Mouse (Mus musculus) left cerebral cortex, postnatal 14 days (tissue): ENCODE data around the gene Slc4a2. TPM values are rescaled to one million over a fixed set of nuclear protein-coding genes. Genes with fewer than 3 reads are reported as not detected.
A peak's percentile ranks its signal among the peaks of the same experiment; 100 is the strongest.
"Not testable (repeated sequence)": the region's sequence is repeated elsewhere in the genome, so short reads cannot be mapped to it uniquely, and the experiment has no call there.

Experiments
- DNase-seq, 2 experiments: peaks; one replicate each; pipeline ENCODE4 v3.0.0; 2021 to 2022; ENCODE audit warnings: low spot score in 2 of 2, mixed read lengths in 1 of 2
- intact Hi-C: fragments of 180-260 bp; cut with DNase I; formaldehyde crosslinking; loops from one replicate; pipeline ENCODE4 v1.15.1; 2025
- total RNA-seq, 2 experiments: library from RNA; stranded (reverse); gene quantifications; 2 replicates each; pipeline ENCODE4 v1.2.3; 2021

The Slc4a2 gene
- total RNA-seq, 2 experiments from 2014 or later, result 26.8 to 31.9 TPM

DNA sequence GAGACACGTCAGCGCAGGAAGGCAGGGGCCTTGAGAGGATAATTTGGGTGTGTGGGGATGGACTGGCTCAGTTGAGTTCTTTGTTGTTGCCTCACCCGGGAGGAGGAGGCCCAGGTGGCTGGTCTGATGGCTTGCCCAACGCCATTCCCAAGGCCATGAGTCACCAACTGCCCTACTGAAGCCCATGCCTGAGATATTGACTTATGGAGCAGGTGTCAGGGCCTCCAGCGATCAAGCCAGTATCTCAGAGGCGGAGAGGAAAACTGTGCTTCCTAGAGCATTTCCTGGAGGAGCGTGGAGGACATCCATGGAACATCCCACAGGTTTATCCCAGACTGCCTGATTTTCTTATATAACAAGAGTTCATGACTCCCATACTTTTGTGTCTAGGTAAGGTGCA lies 30.9 kb upstream of the Slc4a2 start:
- DNase-seq, result no peak
- intact Hi-C loops, result no loop called here

DNA sequence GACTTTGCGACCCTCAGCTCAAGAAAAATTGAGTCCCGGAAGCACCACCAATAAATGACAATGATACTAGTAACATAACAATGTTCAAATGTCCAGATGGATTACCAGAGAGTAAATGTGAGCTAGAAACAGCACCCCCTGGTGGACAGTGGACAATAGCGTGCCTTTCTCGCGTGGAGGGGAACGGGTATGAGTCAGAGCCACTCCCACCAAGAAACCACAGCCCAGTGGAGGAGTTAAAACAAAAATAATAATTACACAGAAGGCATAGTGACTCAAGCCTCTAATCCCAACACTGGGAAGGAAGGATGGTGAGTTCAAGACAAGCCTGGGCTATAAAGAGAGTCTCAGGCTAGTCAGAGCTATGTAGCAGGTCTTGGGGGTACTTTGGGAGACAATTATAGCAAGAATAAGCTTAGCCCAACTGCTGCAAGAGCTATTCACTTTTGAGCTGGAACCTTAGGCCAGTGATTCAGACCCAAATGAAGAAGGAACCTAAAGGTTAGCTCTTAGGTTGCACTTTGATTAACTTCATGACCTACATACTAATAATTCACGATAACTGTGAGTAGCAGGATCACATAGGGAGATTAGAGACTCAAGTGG lies 30.1 kb upstream of the Slc4a2 start, which contains the start of gene Abcb8:
Abcb8 (plus strand) TSS at position 272 of the 606 bp plus-strand sequence.
- intact Hi-C loops, result no loop called here
- peak; percentile 90 to 91 for DNase-seq

DNA sequence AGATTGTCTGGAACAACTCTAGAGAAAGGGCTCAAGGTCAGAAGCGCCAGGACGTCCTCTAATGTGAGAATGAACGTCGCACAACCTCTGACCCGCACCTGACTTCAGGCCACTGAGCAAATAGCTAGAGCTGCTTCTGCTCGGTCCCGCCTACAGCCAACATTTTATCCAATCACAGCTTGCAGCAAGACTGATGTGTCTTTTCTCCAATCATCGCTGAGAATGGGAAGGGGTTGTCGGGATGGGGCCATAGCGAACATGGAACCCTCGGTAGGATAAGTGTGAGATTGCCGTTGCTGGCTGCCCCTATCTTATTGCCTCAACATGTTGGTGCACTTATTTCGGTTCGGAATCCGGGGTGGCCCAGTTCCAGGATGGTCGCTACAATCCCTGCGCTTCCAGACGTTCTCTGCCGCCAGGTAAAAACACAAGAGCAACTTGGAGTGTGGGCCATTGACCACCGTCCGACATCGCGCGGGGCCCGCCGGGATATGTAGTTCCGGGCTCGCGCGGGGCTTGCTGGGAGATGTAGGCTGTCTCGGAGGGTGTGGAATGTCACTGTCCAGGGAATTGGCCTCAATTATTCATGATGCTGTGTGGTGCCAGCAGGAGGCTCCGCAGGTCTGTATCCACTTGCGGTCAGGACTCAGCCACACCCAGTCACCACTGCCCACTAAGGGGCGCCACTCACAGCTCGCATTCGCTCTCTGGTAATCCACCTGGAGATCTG lies 29.3 kb upstream of the Slc4a2 start:
- intact Hi-C loops, result no loop called here
- peak; percentile 95 to 98 for DNase-seq

DNA sequence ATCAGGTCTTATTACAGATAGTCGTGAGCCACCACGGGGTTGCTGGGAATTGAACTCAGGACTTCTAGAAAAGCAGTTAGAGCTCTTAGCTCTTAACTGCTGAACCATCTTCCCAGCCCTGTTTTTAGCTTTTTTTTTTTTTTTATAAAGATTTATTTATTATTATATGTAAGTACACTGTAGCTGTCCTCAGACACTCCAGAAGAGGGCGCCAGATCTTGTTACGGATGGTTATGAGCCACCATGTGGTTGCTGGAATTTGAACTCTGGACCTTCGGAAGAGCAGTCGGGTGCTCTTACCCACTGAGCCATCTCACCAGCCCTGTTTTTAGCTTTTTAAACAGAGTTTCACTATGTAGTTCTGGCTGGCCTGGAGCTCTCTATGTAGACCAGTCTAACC lies 27.4 kb upstream of the Slc4a2 start:
- intact Hi-C loops, DNase-seq: not testable (repeated sequence)

DNA sequence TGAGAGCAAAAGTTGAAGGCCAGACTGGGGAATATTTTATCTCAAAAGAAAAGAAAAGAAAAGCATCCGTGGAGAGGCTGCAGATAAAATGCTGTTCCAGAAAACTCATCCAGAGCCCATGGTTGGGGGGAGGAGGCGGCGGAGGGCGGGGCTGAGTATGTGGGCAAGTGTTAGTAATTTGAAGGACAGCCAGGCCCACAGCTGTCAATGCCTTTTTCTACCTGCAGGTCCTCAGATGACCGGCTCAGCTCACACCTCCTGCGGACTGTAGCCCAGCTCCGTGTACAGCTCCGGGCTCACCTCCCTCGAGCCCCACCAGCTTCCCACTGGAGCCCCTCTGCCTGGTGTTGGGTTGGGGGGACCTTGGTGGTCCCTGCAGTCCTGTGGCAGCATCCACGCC lies 24.0 kb upstream of the Slc4a2 start:
- DNase-seq, result no peak
- intact Hi-C loops, result no loop called here

DNA sequence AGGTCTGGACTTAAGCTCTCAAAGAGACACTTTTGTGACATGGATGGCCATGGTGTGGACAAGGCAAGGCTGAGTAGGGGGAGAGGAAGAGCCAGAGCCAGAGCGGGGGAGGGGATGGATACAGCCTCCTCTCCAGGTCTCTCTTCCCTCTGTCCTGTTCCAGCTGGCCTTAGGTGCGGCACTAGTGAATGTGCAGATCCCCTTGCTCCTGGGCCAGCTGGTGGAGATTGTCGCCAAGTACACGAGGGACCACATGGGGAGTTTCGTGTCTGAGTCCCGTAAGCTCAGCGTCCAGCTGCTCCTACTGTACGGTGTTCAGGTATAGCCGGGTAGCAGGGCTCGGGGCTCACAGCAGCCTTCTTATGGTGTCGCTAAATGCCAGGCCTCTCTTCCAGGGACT lies 23.3 kb upstream of the Slc4a2 start:
- intact Hi-C loops, result no loop called here
- DNase-seq, result no peak

DNA sequence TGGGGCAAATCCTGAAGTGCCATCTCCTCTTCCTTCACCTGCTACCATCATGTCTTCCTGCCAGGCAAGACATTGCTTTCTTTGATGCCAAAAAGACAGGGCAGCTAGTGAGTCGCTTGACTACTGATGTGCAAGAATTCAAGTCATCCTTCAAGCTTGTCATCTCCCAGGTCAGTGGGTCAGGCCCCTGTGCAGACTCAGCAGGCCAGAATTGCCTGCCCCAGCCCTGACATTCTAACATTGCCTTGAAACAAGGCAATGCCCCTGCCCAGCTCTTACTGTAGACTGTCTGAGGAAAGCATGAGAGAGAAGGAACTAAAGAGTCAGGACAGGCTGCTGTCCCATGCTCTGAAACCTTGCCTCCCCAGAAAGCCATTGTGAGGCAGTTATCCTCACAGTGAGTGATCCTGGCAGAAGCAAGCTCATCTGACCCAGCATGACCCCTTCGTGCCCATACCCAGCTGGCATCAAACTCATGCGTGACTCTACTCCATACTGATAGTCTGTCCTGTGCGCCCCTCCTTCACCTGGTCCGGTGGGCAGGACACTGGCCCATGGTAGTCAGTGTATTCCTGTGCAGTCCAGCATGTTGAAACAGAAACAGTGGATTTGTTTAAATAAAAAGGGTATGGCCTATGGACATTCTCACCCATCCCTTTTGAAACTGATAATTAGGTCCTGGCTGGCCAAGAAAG lies 22.6 kb upstream of the Slc4a2 start:
- intact Hi-C loops, result no loop called here
- DNase-seq, result no peak

DNA sequence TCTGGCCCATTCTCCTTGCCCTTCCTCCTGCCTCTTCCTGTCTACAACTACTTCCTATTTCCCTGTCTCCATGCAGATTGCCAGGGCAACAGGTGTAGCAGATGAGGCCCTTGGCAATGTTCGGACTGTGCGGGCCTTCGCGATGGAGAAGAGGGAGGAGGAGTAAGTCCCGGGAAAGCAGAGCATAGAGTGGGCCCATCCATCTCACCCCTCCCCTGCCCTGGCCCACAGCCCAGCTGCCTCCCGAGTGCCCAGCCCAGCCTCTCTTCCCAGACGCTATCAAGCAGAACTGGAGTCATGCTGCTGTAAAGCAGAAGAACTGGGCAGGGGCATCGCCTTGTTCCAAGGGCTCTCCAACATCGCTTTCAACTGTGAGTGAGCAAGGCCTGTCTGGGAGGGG lies 21.7 kb upstream of the Slc4a2 start:
- no peak for DNase-seq
- intact Hi-C loops, result no loop called here

DNA sequence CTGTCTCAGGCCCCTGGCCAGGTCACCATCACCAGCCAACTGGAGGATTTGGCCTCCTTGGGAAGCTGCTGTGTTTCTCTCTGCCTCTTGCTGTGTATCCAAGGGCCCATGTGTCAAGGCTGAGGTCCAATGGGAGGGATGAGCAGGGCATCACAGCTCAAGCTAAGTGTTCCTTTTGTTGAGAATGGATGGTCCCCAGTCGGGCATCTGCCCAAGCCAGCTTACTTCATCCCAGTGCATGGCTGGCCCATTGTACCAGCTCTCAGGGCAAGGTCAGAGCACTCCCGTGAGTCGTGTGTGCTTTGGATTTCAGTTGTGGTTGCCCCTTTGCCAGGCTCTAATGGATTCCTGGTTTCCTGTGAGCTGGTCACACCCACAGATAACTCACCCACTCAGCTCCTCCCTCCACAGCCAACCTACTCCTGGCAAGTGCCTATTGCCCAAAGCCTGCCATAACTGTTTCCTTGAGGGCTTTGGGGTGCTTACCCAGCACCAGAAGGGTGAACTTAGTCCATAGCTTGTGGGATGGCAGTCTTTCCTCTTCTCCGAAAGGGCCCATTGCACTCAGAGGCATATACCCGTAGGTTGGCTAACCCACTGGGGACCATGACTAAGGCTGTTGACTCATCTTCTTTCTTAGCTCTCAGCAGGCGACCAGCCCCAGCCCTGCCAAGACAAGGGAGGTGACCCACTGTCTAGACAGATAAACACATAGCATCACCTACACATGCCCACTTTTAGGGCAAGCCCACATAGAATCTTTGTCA lies 18.9 kb upstream of the Slc4a2 start:
- intact Hi-C loops, result no loop called here
- no peak for DNase-seq

DNA sequence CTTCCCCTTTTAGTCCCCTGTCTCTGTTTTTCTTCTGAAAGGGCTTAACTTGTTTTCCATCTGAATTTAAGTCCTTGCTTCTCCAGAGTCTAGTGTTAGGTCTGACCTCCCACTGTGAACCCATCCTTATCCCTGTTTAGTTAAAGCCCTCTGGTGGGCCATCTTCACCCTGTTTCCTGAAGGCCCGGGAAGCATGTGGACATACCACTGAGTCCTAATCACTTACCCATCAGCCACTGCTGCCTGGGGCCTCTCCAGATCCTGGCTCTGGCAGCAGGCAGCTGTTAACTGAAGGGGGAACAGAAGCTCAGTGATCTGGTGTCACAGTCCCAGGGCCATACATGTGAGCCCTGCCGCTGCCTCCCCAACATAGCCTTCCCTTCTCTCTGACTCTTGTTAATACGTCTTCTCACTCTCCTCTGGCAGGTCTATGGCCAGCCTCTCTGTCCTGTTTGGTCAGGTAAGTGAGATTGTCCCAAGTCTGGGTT lies 18.2 kb upstream of the Slc4a2 start:
- intact Hi-C loops, result no loop called here
- DNase-seq, result no peak

DNA sequence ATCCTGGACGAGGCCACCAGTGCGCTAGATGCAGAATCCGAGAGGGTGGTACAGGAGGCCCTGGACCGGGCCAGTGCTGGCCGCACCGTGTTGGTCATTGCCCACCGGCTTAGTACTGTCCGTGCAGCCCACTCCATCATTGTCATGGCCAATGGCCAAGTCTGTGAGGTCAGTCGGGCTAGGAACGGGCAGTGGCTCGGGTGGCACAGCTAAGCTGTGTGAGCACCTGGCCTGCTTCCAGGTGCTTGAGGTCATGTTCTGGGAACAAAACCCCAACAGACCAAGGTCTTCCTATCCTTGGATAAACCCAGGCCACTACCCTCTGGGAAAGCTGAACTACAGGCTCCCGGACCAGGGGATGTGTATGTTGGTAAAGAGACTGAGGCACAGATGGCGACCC lies 15.0 kb upstream of the Slc4a2 start:
- intact Hi-C loops, result no loop called here
- DNase-seq, result no peak

DNA sequence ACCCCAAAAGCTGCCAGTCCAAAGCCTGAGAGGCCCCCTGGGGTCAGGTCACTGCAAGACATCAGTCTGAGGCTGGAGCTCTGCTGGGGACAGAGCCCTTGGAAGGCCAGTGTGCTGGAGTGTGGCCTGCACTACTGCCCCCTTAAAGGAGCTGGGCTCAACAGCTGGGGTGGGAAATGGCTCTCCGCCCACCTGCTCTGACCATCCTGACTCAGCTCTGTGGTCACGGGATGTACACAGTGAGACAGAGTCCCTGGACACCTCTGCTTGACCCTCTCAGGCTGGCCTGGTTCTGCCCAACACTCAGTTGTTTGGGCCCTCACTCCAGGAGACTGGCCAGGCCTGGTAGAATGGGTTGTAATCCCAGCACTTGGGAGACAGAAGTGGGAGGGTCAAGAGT lies 14.2 kb upstream of the Slc4a2 start:
- intact Hi-C loops, result no loop called here
- no peak for DNase-seq

DNA sequence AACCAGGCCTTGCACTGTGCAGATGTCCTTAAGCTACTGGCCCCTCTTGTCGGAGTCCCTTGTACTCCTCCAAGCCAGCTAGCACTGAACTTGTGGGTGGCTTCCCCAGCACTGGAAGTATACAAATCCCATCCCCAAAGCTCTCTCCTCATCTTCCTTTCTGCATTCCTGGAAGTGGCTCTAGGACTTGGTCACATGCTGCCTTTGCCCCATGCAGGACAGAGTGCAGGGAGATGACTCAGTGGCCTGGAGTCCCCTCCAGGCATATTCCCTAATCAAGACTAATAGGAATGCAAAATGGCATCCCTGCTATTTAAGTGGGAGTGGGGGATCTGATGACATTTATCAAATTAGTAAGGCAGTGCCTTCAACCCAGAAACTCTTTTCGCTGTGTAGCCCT lies 11.6 kb upstream of the Slc4a2 start:
- intact Hi-C loops, result no loop called here
- no peak for DNase-seq

DNA sequence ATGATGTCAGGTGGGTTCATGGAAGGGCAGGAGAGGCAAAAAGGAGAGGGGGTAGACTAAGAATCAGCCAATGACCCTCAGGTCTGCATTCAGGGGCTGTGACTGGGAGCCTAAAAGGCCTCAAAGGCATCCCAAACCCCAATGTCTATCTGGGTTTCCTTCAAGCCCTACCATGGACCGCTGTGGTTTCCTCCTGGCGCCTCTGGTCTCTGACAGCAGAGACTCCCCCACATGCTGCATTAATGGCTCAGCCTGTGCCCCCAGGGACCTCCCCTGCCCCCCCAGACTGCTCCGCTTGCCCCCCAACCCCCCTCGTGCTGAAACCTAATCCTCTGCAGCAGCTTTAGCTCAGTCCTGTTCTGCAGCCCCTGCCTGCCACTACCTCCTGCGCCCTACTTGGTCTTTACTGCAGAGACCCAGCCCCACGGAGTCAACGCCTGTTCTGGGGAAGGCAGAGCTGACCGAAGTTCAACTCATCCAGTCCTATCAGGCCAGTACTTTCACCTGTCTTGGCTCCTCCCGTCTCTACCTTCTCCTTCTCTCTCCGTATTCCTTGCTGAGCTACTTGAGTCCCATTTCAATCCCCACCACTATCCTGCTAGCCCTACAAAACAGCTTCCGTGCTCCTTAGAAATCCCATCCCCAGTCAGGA lies 10.5 kb upstream of the Slc4a2 start, which contains the start of gene Asic3:
Asic3 (plus strand) TSS at position 351 of the 652 bp plus-strand sequence.
- intact Hi-C loops, result no loop called here
- no peak for DNase-seq

DNA sequence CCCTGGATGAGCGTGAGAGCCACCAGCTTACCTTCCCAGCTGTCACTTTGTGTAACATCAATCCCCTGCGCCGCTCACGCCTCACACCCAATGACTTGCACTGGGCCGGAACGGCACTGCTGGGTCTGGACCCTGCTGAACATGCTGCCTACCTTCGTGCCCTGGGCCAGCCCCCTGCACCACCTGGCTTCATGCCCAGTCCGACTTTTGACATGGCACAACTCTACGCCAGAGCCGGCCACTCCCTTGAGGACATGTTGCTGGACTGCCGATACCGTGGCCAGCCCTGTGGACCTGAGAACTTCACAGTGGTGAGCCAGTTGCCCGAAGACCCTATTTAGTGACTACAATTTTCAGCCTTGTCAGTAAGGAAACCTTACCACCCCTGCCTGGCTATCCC lies 9.7 kb upstream of the Slc4a2 start:
- intact Hi-C loops, result no loop called here
- DNase-seq, result no peak

DNA sequence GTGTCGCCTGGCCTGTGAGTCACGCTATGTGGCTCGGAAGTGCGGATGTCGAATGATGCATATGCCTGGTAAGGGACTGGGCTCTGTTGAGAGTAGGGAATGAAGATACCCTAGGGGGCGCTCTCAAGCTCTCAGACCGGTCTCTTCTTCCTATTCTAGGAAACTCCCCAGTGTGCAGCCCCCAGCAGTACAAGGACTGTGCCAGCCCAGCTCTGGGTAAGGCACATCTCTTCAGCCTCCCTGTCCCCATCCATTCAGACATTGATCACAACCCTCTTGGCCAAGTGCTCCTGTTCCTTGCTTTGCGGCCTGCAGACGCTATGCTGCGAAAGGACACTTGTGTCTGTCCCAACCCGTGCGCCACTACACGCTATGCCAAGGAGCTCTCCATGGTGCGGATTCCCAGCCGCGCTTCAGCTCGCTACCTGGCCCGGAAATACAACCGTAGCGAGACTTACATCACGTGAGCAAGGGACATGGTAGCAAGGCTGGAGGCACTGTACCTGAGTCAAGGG lies 7.4 kb upstream of the Slc4a2 start:
- peak; percentile 78 to 87 for DNase-seq
- intact Hi-C loops, result loop anchor here (1.0 kb wide), 1 partner anchor 54 kb away; no protein-coding TSS in a partner anchor

DNA sequence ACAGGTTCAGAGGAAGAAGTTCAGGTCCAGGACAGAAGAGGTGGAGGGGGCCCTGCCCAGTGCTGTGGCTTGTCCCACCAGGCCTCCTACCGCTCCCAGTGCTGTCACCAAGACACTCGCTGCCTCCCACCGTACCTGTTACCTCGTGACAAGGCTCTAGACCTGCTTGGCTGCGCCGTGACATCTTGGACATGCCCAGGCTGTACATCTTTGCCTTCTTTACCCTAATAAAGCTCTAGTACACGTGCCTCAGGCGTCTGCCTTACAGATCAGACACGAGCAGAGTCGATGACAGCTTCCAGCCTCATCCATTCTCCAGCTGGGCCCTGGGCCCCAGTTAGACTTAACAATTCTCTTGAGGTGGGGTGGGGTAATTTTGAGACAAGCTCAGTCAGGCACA lies 6.0 kb upstream of the Slc4a2 start:
- no peak for DNase-seq
- intact Hi-C loops, result no loop called here

DNA sequence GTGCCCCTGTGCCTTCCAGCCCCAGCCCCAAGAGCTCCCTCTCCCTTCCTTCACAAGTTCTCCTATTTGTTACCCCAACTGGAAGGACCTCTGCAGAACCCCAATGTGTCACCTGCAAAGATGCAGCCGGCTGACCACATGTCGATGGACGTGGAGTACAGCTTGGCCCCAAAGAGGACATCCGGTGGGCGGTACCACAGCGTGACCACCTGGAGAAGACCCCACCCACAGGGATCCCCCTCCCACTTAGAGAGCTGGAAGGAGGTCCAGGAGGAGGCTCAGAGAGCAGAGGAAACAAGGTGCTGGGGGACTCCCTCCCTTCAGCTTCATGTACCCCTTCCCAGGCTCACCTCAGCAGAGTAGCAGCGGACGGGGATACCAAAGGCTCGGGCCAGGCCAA lies 3.3 kb upstream of the Slc4a2 start:
- intact Hi-C loops, result no loop called here
- no peak for DNase-seq
